Mouse (Mus musculus) thymus, postnatal 36 days (tissue): ENCODE results near the gene Olfr1256.

ENCODE experiments used
- DNase-seq, 2 experiments: peaks; one replicate each; pipeline ENCODE4 v3.0.0; 2022; ENCODE audit warnings: mixed read lengths in 2 of 2

Olfr1256 gene

GRCm38 (mm10) chr2:89841455-89841854 lies at the start of gene Olfr1256:
Gene Olfr1256, minus strand, starts transcription at chr2:89841555.
- DNase-seq: no peak

- no peak for DNase-seq
Observed at GRCm38 (mm10) chr2:89878137-89878536, 36.8 kb upstream of the Olfr1256 start, which contains the start of gene Olfr1257. Gene Olfr1257, plus strand, starts transcription at chr2:89878437.

- DNase-seq: no peak
Observed at GRCm38 (mm10) chr2:89849230-89849629, 7.9 kb upstream of the Olfr1256 start.

GRCm38 (mm10) chr2:89848105-89848504 lies 6.8 kb upstream of the Olfr1256 start, which contains the start of gene Olfr48:
Gene Olfr48, minus strand, starts transcription at chr2:89848205.
- DNase-seq: no peak

- no peak for DNase-seq
Observed at GRCm38 (mm10) chr2:89820216-89820615, 21.1 kb downstream of the Olfr1256 start.

- DNase-seq: no peak
Observed at GRCm38 (mm10) chr2:89811751-89812150, 29.6 kb downstream of the Olfr1256 start, which contains the start of gene Olfr1255. Gene Olfr1255, plus strand, starts transcription at chr2:89812051.

GRCm38 (mm10) chr2:89810751-89811150 lies 30.6 kb downstream of the Olfr1256 start:
- DNase-seq: no peak

- no peak for DNase-seq
Observed at GRCm38 (mm10) chr2:89799583-89799982, 41.8 kb downstream of the Olfr1256 start.

- DNase-seq: no peak
Observed at GRCm38 (mm10) chr2:89793519-89793918, 47.8 kb downstream of the Olfr1256 start, which contains the start of gene Olfr1254. Gene Olfr1254, minus strand, starts transcription at chr2:89793619.
